Mouse (Mus musculus): ENCODE data around the gene Gm49450.
"Not testable (repeated sequence)": the region's sequence is repeated elsewhere in the genome, so short reads cannot be mapped to it uniquely, and the experiment has no call there.

Gm49450 gene

GRCm38 (mm10) chr15:98954425-98955253 is 1.3 kb upstream of the Gm49450 start:
- DNase-seq (ENCODE audit: low spot score), result no peak

DNA sequence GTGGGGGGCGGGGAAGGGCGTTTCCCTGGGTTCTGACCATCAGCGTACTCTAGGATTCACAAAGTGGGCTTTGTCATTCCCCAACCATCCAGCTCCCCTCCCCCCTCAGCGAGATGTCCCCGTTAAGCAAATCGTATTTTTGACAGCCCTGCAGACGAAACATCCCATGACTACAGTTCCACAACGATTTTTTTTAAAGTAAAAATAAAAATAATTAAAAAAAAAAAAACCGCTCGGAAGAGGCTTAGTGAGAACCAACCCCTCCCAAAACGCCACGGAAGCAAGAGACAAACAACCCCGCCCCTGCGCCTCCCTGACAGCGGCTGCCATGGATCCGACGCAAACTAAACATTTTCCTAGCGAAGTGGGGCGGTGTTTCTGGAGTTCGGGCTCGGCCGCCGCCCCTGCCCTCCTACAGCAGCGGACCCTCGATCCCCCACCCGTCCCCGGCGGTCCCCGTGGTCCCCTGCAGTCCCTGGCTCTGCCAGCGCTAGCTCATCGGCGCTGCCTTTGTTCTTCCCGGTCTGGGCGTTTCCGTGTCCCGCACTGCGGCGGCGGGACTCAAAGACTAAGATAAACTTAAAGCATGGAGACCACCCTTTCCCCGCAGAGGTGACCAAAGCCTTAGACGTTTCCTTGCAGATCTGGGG is 475 bp downstream of the Gm49450 start:
- no peak for DNase-seq (ENCODE audit: low spot score)

DNA sequence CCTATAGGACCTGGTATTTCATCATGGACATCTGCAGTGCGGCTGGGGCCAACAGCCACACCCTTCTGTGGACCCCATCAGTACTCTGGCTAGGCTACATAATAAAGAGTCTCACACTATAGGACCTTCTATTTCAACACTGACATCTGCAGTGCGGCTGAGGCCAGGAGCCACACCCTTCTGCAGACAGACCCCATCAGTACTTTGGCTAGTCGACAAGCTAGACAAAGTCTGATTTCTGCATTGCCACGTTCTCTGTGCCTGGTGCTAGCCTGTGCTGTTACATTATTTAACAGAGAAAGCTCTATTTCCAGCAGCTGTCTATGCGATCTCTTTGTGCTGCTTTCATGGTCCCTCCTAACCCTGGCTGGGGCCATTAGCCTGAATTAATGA is 1.3 kb downstream of the Gm49450 start:
- no peak for DNase-seq (ENCODE audit: low spot score)

GRCm38 (mm10) chr15:98951122-98952062 is 2.0 kb downstream of the Gm49450 start:
- DNase-seq (ENCODE audit: low spot score), result not testable (repeated sequence)

DNA sequence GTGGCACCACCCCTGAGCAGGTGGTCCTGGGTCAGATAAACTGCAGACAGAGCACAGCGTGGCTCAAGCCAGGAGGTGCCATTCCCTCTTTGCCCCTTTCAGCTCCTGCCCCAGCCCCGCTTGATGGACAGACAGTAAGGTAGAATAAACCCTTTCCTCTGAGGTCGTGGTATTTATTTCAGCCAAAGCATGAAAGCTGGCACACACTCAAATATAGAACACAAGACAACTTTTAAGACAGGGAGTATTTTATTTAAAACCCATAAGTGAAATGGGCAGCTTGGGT is 3.8 kb downstream of the Gm49450 start:
- DNase-seq (ENCODE audit: low spot score), result no peak

- no peak for DNase-seq (ENCODE audit: low spot score)
Measured at GRCm38 (mm10) chr15:98948857-98949606, 4.3 kb downstream of the Gm49450 start.

GRCm38 (mm10) chr15:98948382-98948781 is 5.0 kb downstream of the Gm49450 start:
- DNase-seq (ENCODE audit: low spot score), result no peak

DNA sequence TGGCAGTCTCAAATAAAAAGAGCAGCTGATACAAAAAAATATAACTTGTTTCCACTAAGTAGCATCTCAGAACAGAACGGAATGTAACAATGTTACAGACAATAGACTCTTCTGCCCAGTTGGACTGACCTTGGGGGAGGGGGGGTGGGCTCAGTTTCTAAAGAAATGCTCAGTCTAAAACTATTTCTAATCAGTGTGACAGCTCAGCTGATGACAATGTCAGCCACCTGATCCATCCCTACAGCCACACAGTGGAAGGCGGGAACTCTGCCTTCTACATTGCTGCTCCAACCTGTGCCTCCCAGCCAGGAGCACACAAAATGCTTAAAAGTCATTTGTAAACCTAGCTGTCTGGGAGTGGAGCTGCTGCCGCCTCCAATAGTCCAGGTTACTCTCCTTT is 5.5 kb downstream of the Gm49450 start:
- no peak for DNase-seq (ENCODE audit: low spot score)

- DNase-seq (ENCODE audit: low spot score), result no peak
Measured at GRCm38 (mm10) chr15:98943133-98943532, 10.2 kb downstream of the Gm49450 start.

- no peak for DNase-seq (ENCODE audit: low spot score)
Measured at GRCm38 (mm10) chr15:98942081-98942480, 11.3 kb downstream of the Gm49450 start.

GRCm38 (mm10) chr15:98941539-98941938 is 11.8 kb downstream of the Gm49450 start:
- no peak for DNase-seq (ENCODE audit: low spot score)

GRCm38 (mm10) chr15:98940816-98941215 is 12.5 kb downstream of the Gm49450 start:
- no peak for DNase-seq (ENCODE audit: low spot score)

GRCm38 (mm10) chr15:98934217-98934839 is 19.0 kb downstream of the Gm49450 start, which contains the start of gene Tuba1b:
TSS of gene Tuba1b (minus strand) at chr15:98934565.
- peak; percentile 87 for DNase-seq (ENCODE audit: low spot score)

- peak; percentile 89 for DNase-seq (ENCODE audit: low spot score)
Measured at GRCm38 (mm10) chr15:98933833-98934216, 19.5 kb downstream of the Gm49450 start.

DNA sequence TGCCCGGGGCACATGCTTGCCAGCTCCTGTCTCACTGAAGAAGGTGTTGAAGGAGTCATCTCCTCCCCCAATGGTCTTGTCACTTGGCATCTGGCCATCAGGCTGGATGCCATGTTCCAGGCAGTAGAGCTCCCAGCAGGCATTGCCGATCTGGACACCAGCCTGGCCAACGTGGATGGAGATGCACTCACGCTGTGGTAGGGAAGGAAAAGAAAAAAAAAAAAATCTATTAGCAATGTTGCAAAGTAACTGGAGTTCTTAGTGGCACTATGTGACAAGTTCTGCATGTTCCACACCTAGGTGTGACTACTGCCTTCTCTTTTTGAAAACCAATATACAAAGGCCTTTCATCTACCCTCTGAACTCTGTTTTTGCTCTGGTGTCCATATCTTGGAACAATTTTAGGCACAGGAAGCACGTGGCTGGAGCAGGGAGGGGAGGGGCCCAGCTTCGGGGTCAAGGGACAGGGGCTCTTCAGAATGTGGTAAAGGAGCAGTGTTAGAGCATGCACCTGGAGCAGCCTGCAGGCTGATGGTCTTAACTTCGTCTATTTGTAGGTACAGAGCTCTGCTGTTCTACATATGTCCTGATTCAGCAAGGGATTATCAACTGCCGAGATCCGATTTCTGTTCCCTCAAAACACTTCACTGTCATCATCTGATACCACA is 20.2 kb downstream of the Gm49450 start:
- not testable (repeated sequence) for DNase-seq (ENCODE audit: low spot score)

DNA sequence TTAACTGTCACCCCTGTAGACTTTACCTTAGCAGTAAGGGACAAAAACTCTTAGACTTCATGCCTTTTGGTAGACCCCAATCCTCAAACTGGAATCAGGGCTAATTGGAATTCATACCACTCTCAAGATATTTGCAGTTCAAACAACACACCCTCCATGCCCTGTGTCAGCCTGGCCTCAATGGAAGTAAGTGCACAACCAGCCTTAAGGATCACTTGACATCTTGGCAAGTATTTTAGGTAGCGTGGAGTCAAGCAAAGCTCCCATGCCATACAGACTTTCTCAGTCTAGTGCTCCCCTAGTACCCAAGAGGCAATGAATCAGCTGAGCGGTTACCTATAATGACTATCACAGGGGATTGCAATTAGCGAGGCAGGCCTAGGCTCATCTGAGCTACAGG is 22.4 kb downstream of the Gm49450 start:
- no peak for DNase-seq (ENCODE audit: low spot score)

DNA sequence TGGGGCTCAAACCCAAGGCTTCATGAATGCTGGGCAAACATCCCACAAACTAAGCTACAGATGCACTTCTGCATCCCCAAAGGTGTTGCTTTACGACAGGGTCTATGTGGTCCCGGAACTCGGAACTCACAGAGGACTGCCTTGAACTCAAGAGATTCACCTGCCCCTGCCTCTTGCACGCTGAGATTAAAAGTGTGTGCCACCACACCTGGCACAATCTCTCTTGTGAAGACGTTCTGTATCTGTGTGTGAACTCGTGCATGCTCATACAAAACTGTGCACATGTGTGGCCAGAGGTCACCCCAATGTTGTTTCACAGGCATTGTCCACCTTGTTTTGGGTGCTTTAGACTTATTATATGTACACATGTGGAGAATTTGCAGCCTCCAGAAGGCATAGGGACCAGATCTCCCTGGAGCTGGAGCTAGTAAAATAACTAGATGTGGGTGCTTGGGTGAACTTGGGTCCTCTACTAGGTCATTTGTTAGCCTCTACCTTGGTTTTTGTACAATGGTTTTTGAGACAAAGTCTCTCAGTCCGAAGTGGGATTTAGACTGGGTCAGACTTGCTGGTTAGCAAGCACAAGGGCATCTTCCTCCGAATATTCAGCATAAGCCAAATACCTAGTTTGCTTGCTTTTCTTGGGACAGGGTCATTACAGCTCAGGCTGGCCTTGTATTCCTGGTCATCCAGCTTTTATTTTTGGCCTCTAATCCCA is 23.2 kb downstream of the Gm49450 start:
- DNase-seq (ENCODE audit: low spot score), result no peak

DNA sequence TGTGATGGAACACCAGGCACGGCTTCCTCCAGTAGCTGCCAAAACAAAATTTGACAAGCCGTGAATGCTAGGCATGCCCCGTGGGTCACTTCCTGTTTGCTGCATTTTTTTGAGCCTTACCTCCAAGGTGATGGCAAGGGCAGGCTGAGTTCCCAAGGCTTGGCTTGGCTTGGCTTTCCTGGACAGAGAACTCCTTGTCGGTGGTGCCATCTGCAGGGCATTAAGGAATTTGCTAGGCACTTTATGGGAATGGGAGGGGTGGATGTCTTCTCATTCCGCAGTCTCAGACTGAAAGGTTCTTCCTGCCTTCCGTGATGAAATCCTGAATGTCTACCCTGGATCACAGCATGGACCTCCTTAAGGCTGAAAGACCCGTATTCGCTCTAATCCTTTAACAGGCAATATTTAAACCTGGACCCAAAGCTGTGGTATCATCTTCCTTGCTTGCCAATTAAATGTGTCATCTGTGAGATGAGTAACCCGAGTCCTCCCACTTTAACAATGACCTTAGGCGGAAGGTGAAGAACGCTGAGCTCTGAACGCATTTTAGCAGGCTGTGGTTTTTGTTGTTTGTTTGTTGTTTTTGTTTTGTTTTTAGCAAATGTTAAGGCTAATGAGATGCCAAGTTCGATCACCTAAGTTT is 24.6 kb downstream of the Gm49450 start:
- peak; percentile 59 for DNase-seq (ENCODE audit: low spot score)

- no peak for DNase-seq (ENCODE audit: low spot score)
Measured at GRCm38 (mm10) chr15:98927566-98927965, 25.8 kb downstream of the Gm49450 start.

DNA sequence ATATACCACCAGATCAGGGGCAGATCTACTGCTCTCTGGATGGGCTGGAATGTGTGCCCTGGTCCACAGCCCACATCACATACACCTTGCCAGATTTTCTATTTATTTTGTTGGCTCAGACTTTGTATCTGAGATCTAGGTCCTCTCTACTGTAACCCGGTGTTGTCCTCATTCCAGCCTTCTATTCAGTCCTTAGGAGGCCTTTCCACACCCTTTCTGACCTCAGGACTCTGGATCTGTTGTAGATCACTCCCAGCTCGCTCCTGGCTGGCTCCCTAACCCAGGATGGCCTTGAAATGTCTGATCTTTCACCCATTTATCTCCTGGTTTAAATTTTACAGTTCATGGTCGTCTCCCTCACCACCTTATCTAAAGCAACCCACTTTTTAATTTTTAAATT is 28.7 kb downstream of the Gm49450 start:
- DNase-seq (ENCODE audit: low spot score), result no peak

Measured in T-cell, adult 2 months (primary cell).